8 mouse cellular contexts compared by ENCODE assay signal in genomic region chr15:98830736-98831683, GRCm38 (mm10). TPM values are rescaled to one million over a fixed set of nuclear protein-coding genes. Genes with fewer than 3 reads are reported as not detected.
DNase-seq lines count a peak whose midpoint lies in the region; ATAC-seq lines count a peak whose summit lies in the region.

Gene Prkag1, minus strand, starts transcription at chr15:98831521.

- peak; percentile 97 for ATAC-seq in hindbrain, embryonic 15.5 days (ENCODE audit: low FRiP score, low read depth)

- peak; percentile 99 for DNase-seq in T-cell, adult 2 months (ENCODE audit: low spot score)
- DNase-seq in cerebellum, postnatal 36 days: peak; percentile 91 to 96
- DNase-seq in frontal cortex, postnatal 36 days (ENCODE audit: low spot score in 2 of 2): peak; percentile 95
- DNase-seq in left cerebral cortex, adult 11 months (ENCODE audit: low spot score): peak; percentile 90
- DNase-seq in lung, postnatal 4 days: peak; percentile 98 to 99
- peak; percentile 84 for DNase-seq in retina, postnatal 7 days (ENCODE audit: low read depth, low spot score)
- DNase-seq in urinary bladder, adult 2 months (ENCODE audit: low spot score): peak; percentile 89

- peaks cover 32% of the 10 kb centered on the region for H3K36me3 ChIP-seq in hindbrain, embryonic 15.5 days

- peaks cover 11% of the 10 kb centered on the region for H3K4me1 ChIP-seq in hindbrain, embryonic 15.5 days (replicated peaks)

- peak within 1 kb of the TSS; percentile 75 for H3K4me3 ChIP-seq in hindbrain, embryonic 15.5 days

- H3K27me3 ChIP-seq in hindbrain, embryonic 15.5 days: no peaks in the 10 kb centered on the region

- peak within 1 kb of the TSS; percentile 89 for H3K27ac ChIP-seq in hindbrain, embryonic 15.5 days (replicated peaks)

- WGBS in hindbrain, embryonic 15.5 days: under 1% methylated on average over 64 of the region's 66 CpGs

- peak within 1 kb of the TSS; percentile 61 for H3K9ac ChIP-seq in hindbrain, embryonic 15.5 days

- H3K9me3 ChIP-seq in hindbrain, embryonic 15.5 days: no peaks in the 10 kb centered on the region

- H3K4me2 ChIP-seq in hindbrain, embryonic 15.5 days: peak within 1 kb of the TSS; percentile 63

RNA-seq across cellular contexts. Expression of gene Prkag1, which starts in this region (rescaled TPM):
- 73.4 and 75.3 TPM in 2 replicates for polyA plus RNA-seq in hindbrain, embryonic 15.5 days (2015; fragmentation: Nextera tagmentation; extraction: Ambion mirVana)
- polyA plus RNA-seq in urinary bladder, adult 2 months (2012; rRNA removed): 83.1 and 89.5 TPM in 2 replicates

Comparison
In these comparisons a context has a peak if more than half of its experiments do, and no peak if none do; other contexts are left out.
1. Peak in every context shown above with its lines: DNase-seq, ATAC-seq, H3K4me3 ChIP-seq and H3K27ac ChIP-seq.